Mouse (Mus musculus) liver, postnatal 0 days (tissue): Measurements from ENCODE around the gene Osmr. TPM values are rescaled to one million over a fixed set of nuclear protein-coding genes. Genes with fewer than 3 reads are reported as not detected.

Experiments
- ATAC-seq: fragments of 200-750 bp; cut with Nextera tagmentation; 2 replicates; pipeline ENCODE4 v1.8.0; 2017; ENCODE audit warnings: mild to moderate bottlenecking, moderate library complexity
- DNase-seq: peaks from one replicate; pipeline ENCODE4 v3.0.0-alpha.2; 2016
- H3K27ac ChIP-seq: fragments of 300-500 bp; sonication (generic); 2 replicates; pipeline ENCODE4 v1.5.1; 2014; ENCODE audit warnings: antibody characterized with exemption, moderate library complexity, mild to moderate bottlenecking, low read depth
- H3K27me3 ChIP-seq: fragments of 300-500 bp; sonication (generic); 2 replicates; pipeline ENCODE4 v1.6.1; 2014; ENCODE audit warnings: low read length, control low read depth, mixed read lengths; ENCODE audit not compliant: insufficient read depth
- H3K36me3 ChIP-seq: fragments of 300-500 bp; sonication (generic); replicated peaks from 2 replicates; pipeline ENCODE4 v1.6.1; 2014; ENCODE audit warnings: mild to moderate bottlenecking, control low read depth, low read length, moderate library complexity, mixed read lengths; ENCODE audit not compliant: insufficient read depth
- H3K4me1 ChIP-seq: fragments of 300-500 bp; sonication (generic); 2 replicates; pipeline ENCODE4 v1.6.1; 2014; ENCODE audit warnings: antibody characterized with exemption, mild to moderate bottlenecking, control low read depth; ENCODE audit not compliant: insufficient read depth
- H3K4me2 ChIP-seq: fragments of 300-500 bp; sonication (generic); 2 replicates; pipeline ENCODE4 v1.6.1; 2014; ENCODE audit warnings: low read depth, mild to moderate bottlenecking, low read length, moderate library complexity, mixed read lengths
- H3K4me3 ChIP-seq: fragments of 300-500 bp; sonication (generic); 2 replicates; pipeline ENCODE4 v1.5.1; 2014; ENCODE audit warnings: low read depth, low read length
- H3K9ac ChIP-seq: fragments of 300-500 bp; sonication (generic); replicated peaks from 2 replicates; pipeline ENCODE4 v1.6.1; 2014; ENCODE audit warnings: mild to moderate bottlenecking, moderate library complexity
- H3K9me3 ChIP-seq: fragments of 300-500 bp; sonication (generic); 2 replicates; pipeline ENCODE4 v1.6.1; 2016; ENCODE audit warnings: mild to moderate bottlenecking, control low read depth, low read length, mixed read lengths
- CTCF ChIP-seq: sonication (generic); IDR thresholded peaks from 2 replicates; pipeline ENCODE4 v1.5.1; 2016; ENCODE audit warnings: antibody characterized with exemption, low read depth
- EP300 ChIP-seq: IDR thresholded peaks from 2 replicates; pipeline ENCODE4 v1.6.1; 2016; ENCODE audit warnings: antibody characterized with exemption, low read depth, mild to moderate bottlenecking
- WGBS: fragments of 180-500 bp; shearing (Covaris S2); extraction: QIAGEN DNeasy Blood & Tissue Kit; methylation state at CpG from one replicate; pipeline ENCODE4 v1.1.7; 2014; ENCODE audit not compliant: insufficient replicate concordance; 5-methylcytosine and 5-hydroxymethylcytosine counted together
- polyA plus RNA-seq: library from polyadenylated mRNA; unstranded; fragments of >200 nt; fragmentation: Nextera tagmentation; extraction: Ambion mirVana; gene quantifications from 2 replicates; pipeline ENCODE4 v1.2.1, GENCODE M21; 2015

Osmr gene
- polyA plus RNA-seq, 1 experiment from 2014 or later, result 0.88 TPM

GRCm38 (mm10) chr15:6790011-6790410 is 84.8 kb downstream of the Osmr start:
- no peak overlapping the region for H3K27ac ChIP-seq
- no peak overlapping the region for H3K4me3 ChIP-seq
- no peak overlapping the region for H3K9ac ChIP-seq
- H3K27me3 ChIP-seq, result no peaks in the 10 kb centered on the region
- no peaks in the 10 kb centered on the region for H3K4me1 ChIP-seq
- H3K9me3 ChIP-seq, result no peaks in the 10 kb centered on the region
- DNase-seq (no peak), ATAC-seq (no peak)
- H3K4me2 ChIP-seq, result no peak overlapping the region
- H3K36me3 ChIP-seq, result peaks cover 86% of the 10 kb centered on the region
- 88% methylated on average over 7 of the region's 7 CpGs for WGBS
- no peak for TF ChIP-seq CTCF
- TF ChIP-seq EP300, result no peak

- Histone ChIP-seq H3K4me1 (no peaks in the 10 kb centered on the region), H3K36me3 (peaks cover 84% of the 10 kb centered on the region), H3K4me3 (no peak overlapping the region), H3K9me3 (no peaks in the 10 kb centered on the region), H3K27me3 (no peaks in the 10 kb centered on the region), H3K4me2 (no peak overlapping the region), H3K27ac (no peak overlapping the region), H3K9ac (no peak overlapping the region)
- no peak for TF ChIP-seq CTCF
- TF ChIP-seq EP300, result no peak
- ATAC-seq (no peak), DNase-seq (no peak)
- 89% methylated on average over 10 of the region's 10 CpGs for WGBS
These were observed 87.5 kb downstream of the Osmr start for GRCm38 (mm10) chr15:6787236-6787635.

DNA sequence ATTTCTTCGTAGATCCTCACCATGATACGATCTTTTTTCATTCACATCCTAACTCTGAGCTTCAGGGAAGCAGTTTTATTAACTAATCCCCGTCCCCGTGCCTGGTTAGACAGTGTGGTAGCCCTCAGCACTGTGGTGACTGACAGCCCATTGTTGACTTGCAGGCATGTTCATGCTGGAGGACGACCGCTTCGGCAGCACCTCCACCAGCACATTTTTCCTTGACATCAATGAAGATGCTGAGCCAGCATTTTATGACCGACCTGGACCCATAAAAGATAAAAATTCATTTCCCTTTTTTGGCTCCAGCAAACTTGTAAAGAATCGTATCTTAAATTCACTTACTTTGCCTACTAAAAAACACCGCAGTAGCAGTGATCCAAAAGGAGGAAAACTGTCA is 88.6 kb downstream of the Osmr start:
- WGBS, result 90% methylated on average over 10 of the region's 10 CpGs
- H3K27me3 ChIP-seq, result no peaks in the 10 kb centered on the region
- ATAC-seq, result no peak
- no peak overlapping the region for H3K4me3 ChIP-seq
- DNase-seq, result no peak
- H3K36me3 ChIP-seq, result peaks cover 84% of the 10 kb centered on the region
- no peak overlapping the region for H3K4me2 ChIP-seq
- no peak overlapping the region for H3K27ac ChIP-seq
- H3K4me1 ChIP-seq, result no peaks in the 10 kb centered on the region
- H3K9ac ChIP-seq, result no peak overlapping the region
- TF ChIP-seq EP300 (no peak), CTCF (no peak)
- no peaks in the 10 kb centered on the region for H3K9me3 ChIP-seq

DNA sequence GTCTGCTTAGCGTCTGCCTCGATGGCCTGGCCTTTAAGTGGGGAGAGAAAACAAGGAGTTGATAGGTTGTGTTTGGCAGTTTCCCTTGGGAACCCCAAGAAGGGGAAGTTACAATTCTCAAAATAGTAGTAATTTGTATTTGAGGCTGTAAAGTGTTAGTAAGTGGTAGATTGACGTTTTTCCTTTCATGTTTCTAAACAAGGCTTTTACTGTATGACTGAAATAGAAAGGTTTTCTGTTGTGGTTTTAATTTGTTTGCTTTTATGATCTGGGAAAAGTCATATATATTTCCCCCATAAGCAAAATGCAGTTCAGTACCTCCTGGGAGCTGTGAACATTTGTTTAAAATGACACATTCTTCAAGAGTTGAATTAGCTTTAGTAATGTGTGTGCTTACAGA is 102.5 kb downstream of the Osmr start:
- H3K4me2 ChIP-seq, result no peak overlapping the region
- H3K27ac ChIP-seq, result no peak overlapping the region
- H3K9me3 ChIP-seq, result no peaks in the 10 kb centered on the region
- no peaks in the 10 kb centered on the region for H3K27me3 ChIP-seq
- H3K4me1 ChIP-seq, result no peaks in the 10 kb centered on the region
- ATAC-seq (no peak), DNase-seq (no peak)
- peaks cover 75% of the 10 kb centered on the region for H3K36me3 ChIP-seq
- TF ChIP-seq EP300 (no peak), CTCF (no peak)
- no peak overlapping the region for H3K9ac ChIP-seq
- no peak overlapping the region for H3K4me3 ChIP-seq
- WGBS, result 73% methylated on average over 3 of the region's 3 CpGs

Other genes with a start within 250 kb of the Osmr start
- gene Rictor, start 166.6 kb downstream of the Osmr start, polyA plus RNA-seq, result 12.7 and 13.2 TPM in 2 replicates
- gene Lifr, start 215.6 kb upstream of the Osmr start, polyA plus RNA-seq, result 49.1 and 51.4 TPM in 2 replicates